Mouse (Mus musculus) heart, adult 18-20 months (tissue): ENCODE measurements around the gene Bank1. TPM values are rescaled to one million over a fixed set of nuclear protein-coding genes. Genes with fewer than 3 reads are reported as not detected.

Experiments used
- DNase-seq, 2 experiments: peaks; one replicate each; pipeline ENCODE4 v3.0.0; 2021 to 2022; ENCODE audit warnings: mixed read lengths in 1 of 2
- long read RNA-seq, 2 experiments: library from polyadenylated mRNA; stranded (forward); transcript quantifications; one replicate each; pipeline ENCODE4 v2.0.0; 2021
- total RNA-seq, 2 experiments: library from RNA; stranded (reverse); gene quantifications; 2 replicates each; pipeline ENCODE4 v1.2.3; 2021

The Bank1 gene
- total RNA-seq = 1 to 10 TPM in 1 of 2 experiments, under 1 TPM in 1; 0.89 to 4.2 TPM
- long read RNA-seq, experiment 1 = 0 reads
- long read RNA-seq, experiment 2, partial matches to known transcripts = 0 of 1 reads
- long read RNA-seq, experiment 2, other reads (novel, unspliced or antisense) = 0 of 1 reads

DNA sequence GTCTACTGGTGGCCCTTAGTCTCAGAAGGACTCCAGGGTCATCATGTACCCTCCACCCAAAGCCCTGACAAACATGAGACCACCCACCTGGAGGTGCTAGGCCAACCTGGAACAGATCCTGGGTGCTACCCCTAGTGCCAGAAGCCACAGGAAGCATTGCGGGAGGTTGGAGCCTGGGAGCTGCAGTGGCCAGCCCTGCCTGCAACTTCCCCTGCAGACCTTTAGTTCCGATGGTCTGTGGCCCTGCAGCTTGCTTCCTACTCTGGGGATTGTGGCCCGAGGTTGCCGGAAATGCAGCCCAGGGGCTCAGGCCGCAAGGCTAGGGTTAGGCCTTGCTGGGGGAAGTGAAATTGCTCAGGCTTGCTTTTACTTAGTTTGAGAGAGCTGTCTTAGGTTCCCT is at the start of gene Bank1:
TSS of gene Bank1 (minus strand) at position 284 of the 400 bp plus-strand sequence.
- DNase-seq = peak; percentile 18 to 81

GRCm38 (mm10) chr3:136369916-136370315 is 44.0 kb upstream of the Bank1 start:
- no peak for DNase-seq

- DNase-seq = no peak
Observed at GRCm38 (mm10) chr3:136369466-136369865, 43.6 kb upstream of the Bank1 start.

DNA sequence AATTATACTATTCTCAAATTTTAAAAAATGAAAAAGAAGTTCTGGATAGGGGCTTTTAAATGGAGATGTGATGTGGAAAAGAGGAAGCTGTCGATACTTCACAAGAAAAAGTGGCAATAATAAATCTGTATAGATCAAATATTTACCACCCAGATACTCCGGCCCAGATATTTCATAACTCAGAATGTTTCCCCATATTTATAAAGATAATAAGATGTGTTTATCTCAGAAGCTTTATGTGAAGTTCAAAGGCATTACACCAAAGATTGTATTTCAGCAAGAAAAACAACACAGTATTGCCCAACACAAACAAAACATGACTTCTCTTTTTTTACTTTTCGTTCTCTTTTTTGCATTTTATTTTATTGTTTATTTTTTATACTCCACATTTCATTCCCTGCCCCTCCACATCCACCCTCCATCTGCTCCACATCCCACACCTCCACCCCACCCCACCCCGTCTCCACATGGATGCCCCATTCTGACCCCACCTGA is 42.7 kb upstream of the Bank1 start:
- DNase-seq = no peak

DNA sequence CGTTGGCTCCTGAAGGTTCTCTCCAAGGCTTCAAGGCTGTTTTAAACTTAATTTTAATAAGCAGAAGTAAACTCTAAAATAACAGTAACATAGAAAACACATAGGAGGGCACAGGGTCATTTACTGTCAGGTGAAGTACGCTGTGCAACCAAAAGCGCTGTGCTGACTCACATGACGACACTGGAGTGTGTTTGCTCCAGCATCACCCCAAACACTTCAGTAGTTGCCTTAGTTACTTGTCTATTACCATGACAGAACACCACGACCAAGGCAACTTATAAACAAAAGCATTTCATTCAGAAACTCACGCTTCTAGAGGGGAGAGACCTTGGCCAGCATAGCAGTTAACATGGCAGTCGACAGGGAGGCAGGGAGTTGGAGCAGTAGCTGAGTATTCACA is 23.8 kb upstream of the Bank1 start:
- no peak for DNase-seq

DNA sequence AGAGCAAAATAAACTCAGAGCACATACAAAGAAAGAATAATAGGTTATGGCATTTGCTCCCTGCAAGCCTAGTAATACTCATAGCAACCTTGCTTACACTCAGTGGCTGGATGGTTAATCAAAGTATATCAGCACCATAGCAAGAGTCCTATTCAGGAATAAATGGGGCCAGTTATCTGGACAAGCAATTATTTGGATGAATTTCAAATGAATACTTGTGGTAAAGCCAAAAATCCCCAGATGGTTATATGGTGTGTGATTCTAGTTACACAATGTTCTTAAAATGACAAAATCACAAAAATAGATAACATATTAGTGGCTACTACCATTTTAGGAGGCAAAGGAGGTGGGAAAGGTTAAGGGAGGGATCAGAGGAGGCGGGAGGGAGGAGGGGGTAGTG is 22.7 kb upstream of the Bank1 start:
- DNase-seq = no peak

- DNase-seq = no peak
Observed at GRCm38 (mm10) chr3:136347277-136347676, 21.4 kb upstream of the Bank1 start.

DNA sequence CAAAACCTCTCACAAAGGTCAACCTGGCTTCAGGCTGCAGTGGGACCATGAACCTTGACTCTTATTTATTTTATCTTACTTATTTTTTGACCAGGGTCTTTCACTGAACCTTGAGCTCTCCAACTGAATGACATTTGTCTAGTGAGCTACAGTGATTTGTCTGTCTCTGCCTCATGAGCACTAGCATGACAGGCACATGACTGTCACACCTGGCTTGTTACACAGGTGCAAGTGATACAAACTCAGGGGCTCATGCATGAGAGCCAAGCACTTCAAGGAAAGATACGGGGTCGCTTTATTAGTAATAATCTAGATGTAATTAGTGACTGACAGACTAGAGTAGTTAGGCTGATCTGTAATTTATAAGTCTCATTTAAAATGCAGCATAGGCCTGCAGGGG is 16.0 kb upstream of the Bank1 start:
- no peak for DNase-seq

- no peak for DNase-seq
Observed at GRCm38 (mm10) chr3:136339896-136340295, 14.0 kb upstream of the Bank1 start.

- peak; percentile 19 to 55 for DNase-seq
Observed at GRCm38 (mm10) chr3:136331135-136331534, 5.3 kb upstream of the Bank1 start.

GRCm38 (mm10) chr3:136330043-136330442 is 4.2 kb upstream of the Bank1 start:
- DNase-seq = no peak

DNA sequence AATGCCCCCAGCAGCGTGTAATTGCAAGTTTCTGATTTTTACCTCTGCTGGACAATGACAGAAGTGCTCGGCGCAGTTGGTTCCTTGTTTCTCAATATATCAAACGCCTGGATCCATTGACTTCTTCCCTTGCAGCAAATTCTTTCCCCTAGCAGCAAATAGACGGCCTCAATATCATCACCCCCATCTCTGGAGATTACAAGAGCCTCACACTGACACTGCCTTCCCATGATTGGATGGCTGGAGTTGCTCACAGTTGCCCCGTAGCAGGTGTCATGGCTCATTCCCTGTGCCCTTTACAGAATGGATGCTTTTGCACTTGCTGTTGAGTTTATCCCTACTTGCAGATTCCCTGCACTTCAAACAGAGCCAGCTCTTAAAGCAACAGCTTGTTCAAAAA is 3.3 kb upstream of the Bank1 start:
- no peak for DNase-seq

DNA sequence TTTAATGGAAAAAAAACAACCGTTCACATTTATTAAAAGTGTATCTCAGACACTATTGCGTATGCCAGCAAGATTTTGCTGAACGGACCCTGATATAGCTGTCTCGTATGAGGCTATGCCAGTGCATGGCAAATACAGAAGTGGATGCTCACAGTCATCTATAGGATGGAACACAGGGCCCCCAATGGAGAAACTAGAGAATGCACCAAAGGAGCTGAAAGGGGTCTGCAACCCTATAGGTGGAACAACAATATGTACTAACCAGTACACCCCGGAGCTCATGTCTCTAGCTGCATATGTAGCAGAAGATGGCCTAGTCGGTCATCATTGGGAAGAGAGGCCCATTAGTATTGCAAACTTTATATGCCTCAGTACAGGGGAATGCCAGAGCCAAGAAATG is 1.1 kb downstream of the Bank1 start:
- DNase-seq = peak in 1 of 2 experiments; percentile 4

- no peak for DNase-seq
Observed at GRCm38 (mm10) chr3:136321936-136322335, 3.9 kb downstream of the Bank1 start.

GRCm38 (mm10) chr3:136308487-136308886 is 17.4 kb downstream of the Bank1 start:
- no peak for DNase-seq

DNA sequence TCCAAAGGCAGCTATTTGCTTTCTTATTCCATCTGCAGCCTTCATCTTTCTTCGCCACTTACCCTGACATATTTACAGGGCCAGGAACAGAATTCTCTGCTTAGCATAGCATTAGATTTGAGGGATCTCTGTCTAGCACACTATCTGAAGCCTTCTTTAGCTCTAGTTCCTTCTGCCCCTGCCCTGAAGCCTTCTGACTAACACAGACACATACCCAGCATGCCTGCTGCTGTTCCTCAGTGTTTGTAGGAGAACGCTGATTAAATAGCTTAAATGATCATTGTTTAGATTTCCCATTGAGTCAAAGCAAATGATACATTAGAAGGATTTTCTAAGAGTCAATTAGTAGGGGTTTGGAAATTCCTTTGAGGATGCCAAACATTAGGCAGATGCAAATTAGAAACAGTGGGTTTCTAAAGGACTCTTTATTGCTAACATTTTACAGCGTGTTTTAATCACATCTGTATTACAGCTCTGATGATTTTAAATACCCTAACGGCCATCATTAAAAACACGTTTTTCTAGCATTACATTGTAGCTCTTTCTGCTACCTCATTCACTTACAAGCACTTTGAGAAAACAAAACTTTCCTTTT is 19.2 kb downstream of the Bank1 start:
- DNase-seq = no peak

- no peak for DNase-seq
Observed at GRCm38 (mm10) chr3:136302541-136302940, 23.3 kb downstream of the Bank1 start.

DNA sequence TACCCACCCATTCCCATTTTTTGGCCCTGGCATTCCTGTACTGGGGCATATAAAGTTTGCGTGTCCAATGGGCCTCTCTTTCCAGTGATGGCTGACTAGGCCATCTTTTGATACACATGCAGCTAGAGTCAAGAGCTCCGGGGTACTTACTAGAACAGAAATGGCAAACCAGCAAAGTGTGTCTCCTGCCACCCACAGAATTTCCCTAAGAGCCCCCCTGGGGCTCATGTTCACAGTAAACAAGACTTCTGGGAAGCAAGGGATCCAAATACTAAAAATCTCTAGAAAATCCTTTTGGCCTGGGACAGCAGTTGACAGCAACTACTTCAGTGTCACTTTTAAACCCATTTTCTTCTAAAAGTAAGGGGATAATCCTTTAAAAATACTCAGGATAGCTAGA is 25.1 kb downstream of the Bank1 start:
- peak in 1 of 2 experiments; percentile 7 for DNase-seq

- DNase-seq = no peak
Observed at GRCm38 (mm10) chr3:136297355-136297754, 28.5 kb downstream of the Bank1 start.

DNA sequence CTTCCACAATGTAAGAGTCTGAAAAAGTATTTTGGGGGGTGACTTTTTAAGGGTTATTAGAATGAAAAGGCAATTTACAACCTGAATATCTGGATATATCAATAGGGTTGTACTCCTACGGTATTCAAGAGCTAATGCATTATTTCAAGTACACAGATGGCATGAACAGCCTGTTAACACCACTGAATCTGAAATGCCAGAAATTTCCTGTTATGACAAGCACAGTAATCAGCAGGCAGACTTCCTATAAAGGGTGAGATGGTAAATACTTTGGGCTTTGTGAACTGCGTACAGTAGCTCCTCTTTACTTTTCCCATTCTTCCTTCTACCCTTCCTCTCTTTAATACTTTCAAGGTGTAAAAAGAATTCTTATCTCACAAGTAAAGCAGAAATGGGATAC is 30.6 kb downstream of the Bank1 start:
- no peak for DNase-seq

DNA sequence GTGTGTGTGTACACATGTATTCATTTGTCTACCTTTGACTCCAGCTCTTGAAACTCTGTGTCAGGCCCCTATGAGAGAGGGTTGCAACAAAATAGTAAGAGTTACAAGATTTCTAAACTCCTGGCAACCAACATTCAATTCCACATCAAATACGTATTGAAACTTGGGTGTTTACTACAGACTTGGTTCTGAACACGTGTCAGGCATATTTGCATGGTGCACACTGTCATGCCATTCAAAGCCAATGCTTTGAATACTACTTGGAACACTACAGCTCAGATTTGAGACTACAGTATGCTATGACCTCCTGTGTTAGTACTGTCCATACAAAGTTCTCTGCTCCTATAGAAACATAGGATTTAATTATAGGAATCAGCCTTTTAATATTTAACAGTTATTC is 38.0 kb downstream of the Bank1 start:
- no peak for DNase-seq

DNA sequence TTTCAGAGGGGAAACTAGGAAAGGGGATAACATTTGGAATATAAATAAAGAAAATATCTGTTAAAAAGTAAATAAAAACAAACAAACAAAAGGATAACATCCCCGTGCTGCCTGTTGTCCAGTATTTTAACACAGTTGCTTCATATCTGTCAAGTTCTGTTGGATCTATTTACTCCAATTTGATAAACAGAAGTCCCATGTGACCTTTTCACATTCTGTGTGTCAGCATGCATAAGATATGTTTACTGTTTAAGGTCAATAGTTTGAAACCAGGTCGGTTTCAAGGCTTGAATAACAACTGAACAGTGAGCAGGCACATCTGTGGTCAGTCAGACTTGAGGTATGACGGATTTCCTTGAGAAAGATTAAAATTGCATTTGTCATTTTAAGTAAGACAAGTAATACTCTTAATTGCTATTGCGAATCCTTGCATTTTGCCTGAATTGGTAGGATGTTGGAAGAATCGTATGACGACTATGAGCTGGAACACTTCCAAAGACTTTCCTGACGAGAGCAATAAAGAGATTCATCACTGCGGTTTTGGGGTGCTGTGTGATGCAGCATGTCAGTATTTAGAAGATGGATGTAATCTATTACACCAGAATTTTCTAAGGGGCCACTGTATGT is 60.8 kb downstream of the Bank1 start:
- no peak for DNase-seq

DNA sequence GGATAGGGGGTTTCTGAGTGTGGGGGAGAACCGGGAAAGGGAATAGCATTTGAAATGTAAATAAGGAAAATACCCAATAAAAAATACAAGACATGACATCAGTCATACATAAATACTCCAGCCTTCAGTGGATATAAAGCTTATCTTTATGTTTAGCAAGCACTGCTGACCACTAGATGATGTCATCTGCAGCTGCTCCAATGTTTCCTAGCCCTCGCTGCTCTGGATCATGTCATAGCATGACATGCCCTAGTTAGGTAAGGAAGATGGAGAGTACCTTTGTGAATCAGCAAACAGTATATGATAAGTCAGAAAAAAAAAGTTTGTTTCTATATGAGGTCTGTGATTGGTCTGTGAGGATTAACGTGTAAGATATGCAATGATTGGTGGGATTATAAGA is 68.1 kb downstream of the Bank1 start:
- no peak for DNase-seq

DNA sequence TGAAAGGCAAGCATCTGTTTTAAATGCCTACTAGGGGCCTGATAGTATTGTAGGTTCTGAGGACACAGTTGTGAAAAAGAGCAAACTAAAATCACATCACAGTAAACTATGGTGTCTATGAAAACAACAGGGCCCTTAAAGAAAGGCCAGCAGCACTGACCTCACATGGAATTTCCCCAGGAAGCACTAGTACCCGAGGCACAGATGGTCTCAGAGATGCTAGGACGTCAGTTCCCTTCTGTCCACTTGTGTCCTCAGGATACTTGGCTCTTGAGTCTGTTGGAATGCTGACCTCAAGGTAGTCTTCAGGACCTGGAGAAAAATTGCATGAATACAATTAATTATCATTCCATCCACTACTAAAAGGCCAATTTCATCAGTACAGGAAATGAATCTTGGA is 71.2 kb downstream of the Bank1 start:
- DNase-seq = no peak
